Mouse (Mus musculus): ENCODE results near the gene Myom1.

Gene Myom1

GRCm38 (mm10) chr17:71017457-71017998 is 15.1 kb downstream of the Myom1 start:
- no peak for DNase-seq (ENCODE audit: low read depth)

- DNase-seq (ENCODE audit: low read depth), result no peak
These were observed 15.7 kb downstream of the Myom1 start for GRCm38 (mm10) chr17:71018151-71018550.

GRCm38 (mm10) chr17:71018616-71019308 is 16.3 kb downstream of the Myom1 start:
- no peak for DNase-seq (ENCODE audit: low read depth)

- no peak for DNase-seq (ENCODE audit: low read depth)
These were observed 16.8 kb downstream of the Myom1 start for GRCm38 (mm10) chr17:71019309-71019655.

GRCm38 (mm10) chr17:71019860-71020259 is 17.4 kb downstream of the Myom1 start:
- no peak for DNase-seq (ENCODE audit: low read depth)

GRCm38 (mm10) chr17:71022841-71023240 is 20.4 kb downstream of the Myom1 start:
- DNase-seq (ENCODE audit: low read depth), result no peak

GRCm38 (mm10) chr17:71024071-71024470 is 21.6 kb downstream of the Myom1 start:
- no peak for DNase-seq (ENCODE audit: low read depth)

GRCm38 (mm10) chr17:71025922-71026321 is 23.5 kb downstream of the Myom1 start:
- no peak for DNase-seq (ENCODE audit: low read depth)

GRCm38 (mm10) chr17:71027186-71027585 is 24.8 kb downstream of the Myom1 start:
- no peak for DNase-seq (ENCODE audit: low read depth)

- DNase-seq (ENCODE audit: low read depth), result no peak
These were observed 30.3 kb downstream of the Myom1 start for GRCm38 (mm10) chr17:71032719-71033118.

GRCm38 (mm10) chr17:71034472-71034871 is 32.0 kb downstream of the Myom1 start:
- no peak for DNase-seq (ENCODE audit: low read depth)

GRCm38 (mm10) chr17:71037188-71037587 is 34.8 kb downstream of the Myom1 start:
- no peak for DNase-seq (ENCODE audit: low read depth)

- no peak for DNase-seq (ENCODE audit: low read depth)
These were observed 36.4 kb downstream of the Myom1 start for GRCm38 (mm10) chr17:71038812-71039211.

GRCm38 (mm10) chr17:71039851-71040581 is 37.6 kb downstream of the Myom1 start:
- DNase-seq (ENCODE audit: low read depth), result no peak

GRCm38 (mm10) chr17:71040582-71040880 is 38.1 kb downstream of the Myom1 start:
- DNase-seq (ENCODE audit: low read depth), result no peak

GRCm38 (mm10) chr17:71042645-71043044 is 40.2 kb downstream of the Myom1 start:
- DNase-seq (ENCODE audit: low read depth), result peak; percentile 6

- no peak for DNase-seq (ENCODE audit: low read depth)
These were observed 43.2 kb downstream of the Myom1 start for GRCm38 (mm10) chr17:71045591-71045990.

- no peak for DNase-seq (ENCODE audit: low read depth)
These were observed 44.4 kb downstream of the Myom1 start for GRCm38 (mm10) chr17:71046856-71047255.

GRCm38 (mm10) chr17:71049292-71049691 is 46.9 kb downstream of the Myom1 start:
- no peak for DNase-seq (ENCODE audit: low read depth)

GRCm38 (mm10) chr17:71053134-71053708 is 50.8 kb downstream of the Myom1 start:
- DNase-seq (ENCODE audit: low read depth), result no peak

GRCm38 (mm10) chr17:71055203-71055894 is 52.9 kb downstream of the Myom1 start:
- DNase-seq (ENCODE audit: low read depth), result no peak

- DNase-seq (ENCODE audit: low read depth), result no peak
These were observed 54.0 kb downstream of the Myom1 start for GRCm38 (mm10) chr17:71056405-71056804.

GRCm38 (mm10) chr17:71057758-71058157 is 55.3 kb downstream of the Myom1 start:
- no peak for DNase-seq (ENCODE audit: low read depth)
